Mouse (Mus musculus) heart, adult 8-10 months (tissue): Measurements from ENCODE around the gene Optc. TPM values are rescaled to one million over a fixed set of nuclear protein-coding genes. Genes with fewer than 3 reads are reported as not detected.
A peak's percentile ranks its signal among the peaks of the same experiment; 100 is the strongest.

ENCODE experiments used
- DNase-seq: peaks from one replicate; pipeline ENCODE4 v3.0.0; 2022; ENCODE audit warnings: low spot score
- total RNA-seq, 4 experiments: library from RNA; stranded (reverse); gene quantifications; 2 replicates each; pipeline ENCODE4 v1.2.4; 2022

Gene Optc
- total RNA-seq, result under 1 TPM in 2 of 4 experiments, not detected in 2; 0.31 to 0.44 TPM

DNA sequence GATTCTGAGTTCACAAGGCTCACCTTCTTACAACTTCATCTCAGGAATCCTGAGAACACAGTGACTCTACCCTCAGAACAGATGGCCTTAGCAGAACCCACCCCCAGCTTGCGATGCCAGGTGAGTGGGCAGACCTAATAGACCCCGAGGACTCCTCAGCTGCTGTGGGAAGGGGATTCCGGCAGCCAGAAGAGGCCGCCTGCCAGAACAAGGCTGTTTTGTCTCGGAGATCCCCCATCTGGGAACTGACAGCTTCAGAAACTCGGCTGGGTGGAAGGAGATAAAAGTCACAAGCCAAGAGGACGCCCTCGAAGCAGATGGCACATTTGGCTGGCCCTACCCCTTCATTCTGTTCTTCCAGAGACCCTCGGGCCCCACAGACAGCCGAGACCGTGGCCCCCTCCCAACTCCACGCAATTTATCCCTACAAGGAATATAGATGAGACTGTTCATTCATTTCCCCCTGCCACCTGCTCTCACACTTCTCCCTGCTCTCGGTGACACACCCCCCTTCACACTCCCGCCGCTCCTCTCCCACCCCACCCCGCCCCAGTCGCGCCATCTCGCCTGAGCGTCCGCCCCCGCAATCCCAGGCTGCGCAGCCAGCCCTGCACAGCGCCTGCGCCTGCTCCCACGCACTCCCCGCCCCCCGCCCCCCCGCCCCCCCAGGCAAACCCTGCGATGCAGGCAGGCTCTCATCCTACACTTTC is at the start of gene Optc:
Gene Optc (minus strand): TSS at position 51 of the 710 bp plus-strand sequence.
- DNase-seq, result no peak

DNA sequence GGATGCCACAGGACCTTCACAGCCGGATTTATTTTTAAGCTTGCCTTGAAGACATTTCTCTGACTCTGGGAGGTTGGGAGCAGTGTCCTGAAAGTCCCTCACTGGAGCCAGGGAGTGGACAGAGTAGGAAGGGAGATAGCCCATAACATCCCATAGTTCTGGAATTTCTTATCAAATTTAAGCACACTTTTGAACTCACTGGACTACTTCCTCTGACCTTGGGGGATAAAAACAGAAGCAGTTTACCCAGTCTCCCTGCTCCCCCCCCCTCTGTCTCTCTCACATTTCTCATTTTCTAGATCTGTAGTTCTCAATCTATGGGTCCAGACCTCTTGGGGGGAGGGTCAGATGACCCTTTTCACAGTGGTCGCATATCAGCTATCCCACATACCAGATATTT is 46.2 kb upstream of the Optc start:
- no peak for DNase-seq

DNA sequence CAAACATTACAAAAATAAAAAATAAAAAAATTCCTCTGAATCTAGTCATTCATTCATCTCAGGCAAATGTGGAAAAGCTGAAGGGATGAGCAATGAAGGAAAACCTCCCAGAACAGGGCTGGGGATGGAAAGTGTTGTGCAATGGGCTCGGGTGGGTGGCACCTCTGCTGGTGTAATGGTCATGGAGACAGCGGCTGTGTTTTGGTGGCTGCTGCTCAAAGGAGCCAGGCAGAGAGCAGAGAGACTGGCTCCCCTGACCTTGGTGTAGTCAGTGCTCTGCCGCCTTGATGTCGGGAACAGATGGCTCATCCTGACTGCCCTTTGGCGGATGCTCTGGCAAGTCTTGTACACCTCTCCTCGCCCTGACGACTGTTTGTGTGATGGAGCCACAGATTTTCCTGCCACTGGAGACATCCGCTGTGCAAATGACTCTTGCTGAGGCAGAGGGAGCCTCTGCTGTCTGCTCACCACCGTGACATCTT is 45.5 kb upstream of the Optc start:
- peak; percentile 11 for DNase-seq

DNA sequence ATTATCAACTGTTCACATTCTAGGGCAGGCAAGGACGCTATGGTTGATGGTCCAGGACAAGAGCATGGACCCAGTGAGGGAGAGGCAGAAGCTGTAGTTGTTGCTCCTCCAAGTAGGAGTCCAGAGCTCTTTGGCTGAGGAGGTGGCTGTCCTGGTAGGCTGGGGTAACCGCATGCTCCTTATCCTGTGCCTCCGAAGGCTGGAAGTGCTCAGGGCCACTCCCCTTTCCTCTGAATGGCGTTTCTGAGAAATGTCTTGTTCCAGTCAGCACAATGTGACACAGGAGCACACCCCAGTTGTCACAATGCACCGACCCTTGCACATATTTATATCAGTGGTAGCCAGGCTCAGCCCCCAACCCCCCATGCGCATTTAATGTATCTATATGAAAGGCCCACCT is 43.8 kb upstream of the Optc start:
- DNase-seq, result no peak

DNA sequence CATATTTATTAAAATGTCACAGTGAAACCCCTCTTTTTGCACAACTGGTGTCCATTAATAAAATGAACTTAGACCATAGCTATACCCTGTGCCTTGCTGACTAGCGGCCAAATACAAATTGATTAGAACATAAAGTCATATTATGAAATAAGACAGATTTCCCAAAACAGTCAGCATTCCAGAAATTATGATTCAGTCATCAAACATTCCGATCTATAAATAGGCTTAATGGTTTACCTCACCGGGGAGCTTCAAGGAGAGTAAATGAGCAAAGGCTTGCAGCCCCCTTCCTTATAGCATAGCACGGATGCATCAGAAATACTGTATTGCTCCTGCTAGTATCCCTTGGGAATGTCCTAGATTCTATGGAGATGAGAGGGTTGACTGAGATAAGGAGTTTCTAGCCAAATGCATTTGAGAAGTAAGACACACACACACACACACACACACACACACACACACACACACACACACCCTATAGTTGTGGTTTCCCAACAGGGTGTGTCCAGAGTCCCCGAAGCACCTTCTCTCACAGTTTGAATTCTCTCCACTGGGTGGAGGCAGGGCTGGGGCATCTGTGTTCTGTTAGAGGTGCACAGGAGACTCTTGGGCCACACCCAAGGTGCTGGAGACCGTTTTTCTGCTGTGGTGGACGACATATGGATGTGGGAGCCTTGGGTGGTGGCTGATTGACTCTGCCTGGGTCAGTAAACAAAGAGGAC is 42.4 kb upstream of the Optc start:
- no peak for DNase-seq

GRCm38 (mm10) chr1:133945106-133945505 is 37.3 kb upstream of the Optc start:
- DNase-seq, result no peak

GRCm38 (mm10) chr1:133941904-133942303 is 34.1 kb upstream of the Optc start:
- DNase-seq, result no peak

- no peak for DNase-seq
These were observed 33.5 kb upstream of the Optc start for GRCm38 (mm10) chr1:133941158-133941860.

DNA sequence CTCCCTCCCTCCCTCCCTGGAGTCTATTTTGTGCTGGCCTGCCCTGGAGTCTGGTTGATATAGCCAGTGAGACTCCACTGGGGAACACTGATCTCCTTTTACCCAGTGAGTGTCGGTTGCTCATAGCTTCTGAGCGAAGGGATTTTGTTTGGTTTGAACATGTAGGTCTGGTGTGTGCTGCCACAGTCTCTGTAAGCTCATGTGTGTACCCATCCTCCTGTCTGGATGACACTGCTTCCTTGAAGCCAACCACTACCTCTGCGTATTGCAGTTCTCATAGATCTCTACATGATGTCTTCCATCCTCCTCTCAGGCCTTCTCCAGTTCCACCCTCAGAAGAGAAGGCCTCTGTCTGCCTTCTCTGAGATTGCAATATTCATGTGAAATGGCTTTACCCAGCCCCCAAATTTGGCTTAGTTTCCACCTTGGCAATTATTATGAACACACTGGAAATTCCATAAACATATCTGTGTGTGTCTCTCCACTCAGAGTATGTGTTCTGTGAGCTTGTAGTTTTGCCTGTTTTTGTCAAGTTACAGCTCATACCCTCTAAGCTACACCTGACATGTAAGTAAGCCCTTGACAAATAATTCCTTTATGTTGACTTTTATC is 32.8 kb upstream of the Optc start:
- DNase-seq, result no peak

- no peak for DNase-seq
These were observed 31.9 kb upstream of the Optc start for GRCm38 (mm10) chr1:133939708-133940107.

GRCm38 (mm10) chr1:133936169-133936568 is 28.4 kb upstream of the Optc start:
- no peak for DNase-seq

GRCm38 (mm10) chr1:133934354-133934963 is 26.7 kb upstream of the Optc start:
- DNase-seq, result peak; percentile 51

GRCm38 (mm10) chr1:133933301-133934195 is 25.7 kb upstream of the Optc start:
- no peak for DNase-seq

DNA sequence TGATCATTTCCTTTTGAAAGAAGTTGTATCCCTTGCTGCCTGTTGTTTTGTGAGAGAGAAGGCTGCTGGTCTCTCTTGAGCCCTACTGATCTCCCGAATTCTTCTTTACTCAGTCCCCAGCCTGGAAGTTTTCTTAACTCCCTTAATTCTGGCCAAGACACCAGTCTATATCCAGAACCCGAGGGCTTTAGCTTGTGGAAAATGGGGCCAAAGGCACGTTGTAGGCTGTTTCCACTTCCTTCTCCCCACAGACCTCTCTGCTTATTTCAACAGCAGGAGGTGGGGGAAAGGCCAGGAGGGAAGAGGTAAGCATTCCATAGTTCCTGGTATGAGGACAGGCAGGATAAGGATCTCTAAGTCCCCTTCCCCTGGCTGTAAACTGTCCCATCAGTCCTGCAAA is 22.2 kb upstream of the Optc start:
- no peak for DNase-seq

GRCm38 (mm10) chr1:133925223-133925622 is 17.4 kb upstream of the Optc start:
- DNase-seq, result no peak

GRCm38 (mm10) chr1:133924141-133924875 is 16.5 kb upstream of the Optc start:
- DNase-seq, result no peak

- DNase-seq, result no peak
These were observed 15.3 kb upstream of the Optc start for GRCm38 (mm10) chr1:133923071-133923470.

- DNase-seq, result peak; percentile 75
These were observed 13.5 kb upstream of the Optc start, which contains the start of gene Prelp for GRCm38 (mm10) chr1:133921304-133921751. Gene Prelp (minus strand): TSS chr1:133921414.

- no peak for DNase-seq
These were observed 13.1 kb upstream of the Optc start for GRCm38 (mm10) chr1:133920876-133921275.

DNA sequence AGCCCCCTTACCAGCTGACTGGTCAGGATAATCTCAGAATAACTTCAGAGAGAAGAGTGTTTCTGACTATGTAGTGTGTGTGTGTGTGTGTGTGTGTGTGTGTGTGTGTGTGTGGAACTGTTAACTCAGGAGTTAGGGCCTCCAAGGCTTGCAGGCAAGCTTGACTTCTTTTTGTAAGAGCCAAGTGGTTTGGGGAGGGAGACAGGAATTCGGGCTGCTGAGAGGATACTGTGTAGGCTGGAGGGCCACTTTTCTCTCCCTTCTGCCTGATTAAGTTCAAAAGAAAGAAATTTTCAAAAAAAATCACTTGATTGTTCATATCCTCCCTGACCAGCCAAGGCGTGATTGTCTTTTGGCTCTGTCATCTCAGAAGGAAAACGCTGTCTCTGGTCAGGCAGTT is 12.6 kb upstream of the Optc start:
- DNase-seq, result no peak
